Mouse (Mus musculus) liver, embryonic 14.5 days (tissue): ENCODE results near the gene Rell1.

ENCODE experiments used
- CTCF ChIP-seq: IDR thresholded peaks from 2 replicates; pipeline ENCODE4 v1.5.1; 2016; ENCODE audit warnings: antibody characterized with exemption, low read depth, control low read depth
- EP300 ChIP-seq: IDR thresholded peaks from 2 replicates; pipeline ENCODE4 v1.6.1; 2016; ENCODE audit warnings: antibody characterized with exemption, low read depth

DNA sequence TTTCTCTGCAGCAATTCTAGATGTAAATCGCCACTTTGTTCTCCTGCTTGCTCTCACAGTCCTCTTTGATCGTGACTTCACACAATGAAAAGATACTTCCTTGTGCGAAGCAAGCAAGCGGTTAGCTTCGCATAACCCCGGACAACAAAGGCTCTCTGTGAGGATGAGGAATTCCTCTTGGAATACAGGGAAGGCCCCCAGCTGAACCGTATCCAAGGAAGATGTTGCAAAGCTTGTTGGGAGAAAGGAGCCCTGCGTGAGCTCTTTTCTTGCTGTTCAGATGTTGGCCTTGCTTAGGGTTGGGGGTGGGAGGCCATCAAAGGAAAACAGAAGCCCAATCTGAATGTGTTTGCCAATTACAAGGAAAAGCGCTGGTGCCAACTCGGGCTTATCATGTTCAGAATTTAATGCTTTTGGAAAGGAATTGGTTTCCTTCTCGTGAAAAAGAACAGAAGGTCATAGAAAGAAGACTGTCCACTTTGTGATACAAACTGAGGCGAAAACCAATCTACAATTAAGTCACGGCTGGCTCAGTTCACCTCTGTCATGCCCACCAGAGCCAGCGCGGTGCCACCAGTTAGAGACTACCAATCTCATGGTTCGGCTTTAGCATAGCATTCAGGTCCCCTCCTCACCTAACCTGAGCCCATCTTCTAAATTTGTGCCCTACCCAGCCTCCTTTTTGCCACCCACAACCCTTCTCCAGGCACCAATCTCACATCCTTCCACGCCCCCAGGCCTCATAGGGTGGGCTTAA lies 96.3 kb downstream of the Rell1 start:
- TF ChIP-seq CTCF (no peak), EP300 (no peak)
